Mouse (Mus musculus): ENCODE measurements around the gene Cers6. TPM values are rescaled to one million over a fixed set of nuclear protein-coding genes. Genes with fewer than 3 reads are reported as not detected.

Gene Cers6
- polyA plus RNA-seq, 1 experiment: 10.3 TPM

GRCm38 (mm10) chr2:68911587-68912483 lies 50.6 kb downstream of the Cers6 start:
- Histone ChIP-seq H3K36me3 (ENCODE audit: control insufficient read depth, insufficient read depth) (no peaks in the 10 kb centered on the region), H3K27me3 (ENCODE audit: control insufficient read depth, insufficient read depth, insufficient read length) (no peaks in the 10 kb centered on the region), H3K79me2 (ENCODE audit: control insufficient read depth, insufficient read depth) (peaks cover 93% of the 10 kb centered on the region), H3K4me3 (ENCODE audit: insufficient read depth, poor library complexity, severe bottlenecking) (no peak overlapping the region), H3K79me3 (ENCODE audit: low read depth) (peaks cover 46% of the 10 kb centered on the region), H3ac (ENCODE audit: control insufficient read depth, insufficient read length, low read depth) (no peak overlapping the region)
- no peak for TF ChIP-seq MAX (IDR thresholded peaks at IDR 0.05)
- TF ChIP-seq CTCF (IDR thresholded peaks at IDR 0.05; ENCODE audit: control insufficient read depth, insufficient read depth, insufficient read length): no peak
- TF ChIP-seq MYOG (IDR thresholded peaks at IDR 0.05; ENCODE audit: control insufficient read depth, extremely low read depth, insufficient read length): no peak
- TF ChIP-seq MYOD1 (IDR thresholded peaks at IDR 0.05; ENCODE audit: control insufficient read depth, insufficient read length, low read depth): no peak
- no peak for TF ChIP-seq USF1 (IDR thresholded peaks at IDR 0.05; ENCODE audit: low read depth)
- no peak for TF ChIP-seq CEBPB (IDR thresholded peaks at IDR 0.05; ENCODE audit: low read depth)

GRCm38 (mm10) chr2:68915742-68916141 lies 54.5 kb downstream of the Cers6 start:
- Histone ChIP-seq H3K36me3 (ENCODE audit: control insufficient read depth, insufficient read depth) (no peaks in the 10 kb centered on the region), H3K79me3 (ENCODE audit: low read depth) (peaks cover 33% of the 10 kb centered on the region), H3K4me3 (ENCODE audit: insufficient read depth, poor library complexity, severe bottlenecking) (no peak overlapping the region), H3ac (ENCODE audit: control insufficient read depth, insufficient read length, low read depth) (no peak overlapping the region), H3K27me3 (ENCODE audit: control insufficient read depth, insufficient read depth, insufficient read length) (no peaks in the 10 kb centered on the region), H3K79me2 (ENCODE audit: control insufficient read depth, insufficient read depth) (peaks cover 60% of the 10 kb centered on the region)
- no peak for TF ChIP-seq FOSL1 (IDR thresholded peaks at IDR 0.05; ENCODE audit: insufficient read depth, low read length, poor library complexity, severe bottlenecking)
- TF ChIP-seq CTCF (IDR thresholded peaks at IDR 0.05; ENCODE audit: control insufficient read depth, insufficient read depth, insufficient read length): no peak
- no peak for TF ChIP-seq MAX (IDR thresholded peaks at IDR 0.05)
- TF ChIP-seq MYOD1 (IDR thresholded peaks at IDR 0.05; ENCODE audit: control insufficient read depth, insufficient read length, low read depth): no peak
- TF ChIP-seq MYOG (IDR thresholded peaks at IDR 0.05; ENCODE audit: control insufficient read depth, extremely low read depth, insufficient read length): no peak
- no peak for TF ChIP-seq USF1 (IDR thresholded peaks at IDR 0.05; ENCODE audit: low read depth)
- TF ChIP-seq CEBPB (IDR thresholded peaks at IDR 0.05; ENCODE audit: low read depth): no peak

- no peaks in the 10 kb centered on the region for H3K27me3 ChIP-seq (ENCODE audit: control insufficient read depth, insufficient read depth, insufficient read length)
- H3K79me3 ChIP-seq (ENCODE audit: low read depth): peaks cover 32% of the 10 kb centered on the region
- no peak overlapping the region for H3K4me3 ChIP-seq (ENCODE audit: insufficient read depth, poor library complexity, severe bottlenecking)
- no peaks in the 10 kb centered on the region for H3K36me3 ChIP-seq (ENCODE audit: control insufficient read depth, insufficient read depth)
- TF ChIP-seq CEBPB (IDR thresholded peaks at IDR 0.05; ENCODE audit: low read depth) (no peak), MYOG (IDR thresholded peaks at IDR 0.05; ENCODE audit: control insufficient read depth, extremely low read depth, insufficient read length) (no peak), USF1 (IDR thresholded peaks at IDR 0.05; ENCODE audit: low read depth) (no peak), MAX (IDR thresholded peaks at IDR 0.05) (no peak), CTCF (IDR thresholded peaks at IDR 0.05; ENCODE audit: control insufficient read depth, insufficient read depth, insufficient read length) (no peak), MYOD1 (IDR thresholded peaks at IDR 0.05; ENCODE audit: control insufficient read depth, insufficient read length, low read depth) (no peak), FOSL1 (IDR thresholded peaks at IDR 0.05; ENCODE audit: insufficient read depth, low read length, poor library complexity, severe bottlenecking) (no peak)
- H3ac ChIP-seq (ENCODE audit: control insufficient read depth, insufficient read length, low read depth): no peak overlapping the region
- peaks cover 59% of the 10 kb centered on the region for H3K79me2 ChIP-seq (ENCODE audit: control insufficient read depth, insufficient read depth)
Observed at GRCm38 (mm10) chr2:68916299-68916698, 55.1 kb downstream of the Cers6 start.

GRCm38 (mm10) chr2:68917010-68917409 lies 55.8 kb downstream of the Cers6 start:
- Histone ChIP-seq H3K79me3 (ENCODE audit: low read depth) (peaks cover 28% of the 10 kb centered on the region), H3K27me3 (ENCODE audit: control insufficient read depth, insufficient read depth, insufficient read length) (no peaks in the 10 kb centered on the region), H3K36me3 (ENCODE audit: control insufficient read depth, insufficient read depth) (no peaks in the 10 kb centered on the region), H3ac (ENCODE audit: control insufficient read depth, insufficient read length, low read depth) (no peak overlapping the region), H3K79me2 (ENCODE audit: control insufficient read depth, insufficient read depth) (peaks cover 51% of the 10 kb centered on the region), H3K4me3 (ENCODE audit: insufficient read depth, poor library complexity, severe bottlenecking) (no peak overlapping the region)
- no peak for TF ChIP-seq MYOG (IDR thresholded peaks at IDR 0.05; ENCODE audit: control insufficient read depth, extremely low read depth, insufficient read length)
- no peak for TF ChIP-seq FOSL1 (IDR thresholded peaks at IDR 0.05; ENCODE audit: insufficient read depth, low read length, poor library complexity, severe bottlenecking)
- no peak for TF ChIP-seq MAX (IDR thresholded peaks at IDR 0.05)

- no peak for TF ChIP-seq MYOD1 (IDR thresholded peaks at IDR 0.05; ENCODE audit: control insufficient read depth, insufficient read length, low read depth)
- TF ChIP-seq MAX (IDR thresholded peaks at IDR 0.05): no peak
- no peak for TF ChIP-seq FOSL1 (IDR thresholded peaks at IDR 0.05; ENCODE audit: insufficient read depth, low read length, poor library complexity, severe bottlenecking)
- TF ChIP-seq MYOG (IDR thresholded peaks at IDR 0.05; ENCODE audit: control insufficient read depth, extremely low read depth, insufficient read length): no peak
- no peak for TF ChIP-seq CTCF (IDR thresholded peaks at IDR 0.05; ENCODE audit: control insufficient read depth, insufficient read depth, insufficient read length)
- no peak for TF ChIP-seq CEBPB (IDR thresholded peaks at IDR 0.05; ENCODE audit: low read depth)
- TF ChIP-seq USF1 (IDR thresholded peaks at IDR 0.05; ENCODE audit: low read depth): no peak
- Histone ChIP-seq H3K4me3 (ENCODE audit: insufficient read depth, poor library complexity, severe bottlenecking) (no peak overlapping the region), H3K79me3 (ENCODE audit: low read depth) (peaks cover 24% of the 10 kb centered on the region)
Observed at GRCm38 (mm10) chr2:68917524-68917923, 56.3 kb downstream of the Cers6 start.

More at GRCm38 (mm10) chr2:68917524-68917923, 56.3 kb downstream of the Cers6 start:
- Histone ChIP-seq H3K36me3 (ENCODE audit: control insufficient read depth, insufficient read depth) (no peaks in the 10 kb centered on the region), H3K79me2 (ENCODE audit: control insufficient read depth, insufficient read depth) (peaks cover 46% of the 10 kb centered on the region), H3ac (ENCODE audit: control insufficient read depth, insufficient read length, low read depth) (no peak overlapping the region), H3K27me3 (ENCODE audit: control insufficient read depth, insufficient read depth, insufficient read length) (no peaks in the 10 kb centered on the region)
